Mouse (Mus musculus): ENCODE data around the gene Hrg.

GRCm38 (mm10) chr16:22939120-22939695, 11.7 kb upstream of the Hrg start:
- TF ChIP-seq CTCF (IDR thresholded peaks at IDR 0.05; ENCODE audit: extremely low read depth, insufficient read depth, low read length) (no peak), POLR2A (IDR thresholded peaks at IDR 0.05; ENCODE audit: extremely low read depth, insufficient read depth, low read length) (no peak)

All from cortical plate, adult 2 months (tissue).